Mouse (Mus musculus) stomach, postnatal 0 days (tissue): ENCODE data around the gene Chmp4b. TPM values are rescaled to one million over a fixed set of nuclear protein-coding genes. Genes with fewer than 3 reads are reported as not detected.

Experiments
- ATAC-seq: fragments of 200-750 bp; cut with Nextera tagmentation; 2 replicates; pipeline ENCODE4 v1.8.0; 2017; ENCODE audit not compliant: low FRiP score, low TSS enrichment
- DNase-seq: peaks from one replicate; pipeline ENCODE4 v3.0.0-alpha.2; 2016; ENCODE audit warnings: low spot score
- H3K27ac ChIP-seq: fragments of 300-500 bp; sonication (generic); replicated peaks from 2 replicates; pipeline ENCODE4 v1.5.1; 2014; ENCODE audit warnings: mild to moderate bottlenecking, control low read depth
- H3K27me3 ChIP-seq: fragments of 300-500 bp; sonication (generic); 2 replicates; pipeline ENCODE4 v1.6.1; 2014; ENCODE audit warnings: low read length; ENCODE audit not compliant: control insufficient read depth, insufficient read depth
- H3K36me3 ChIP-seq: fragments of 300-500 bp; sonication (generic); 2 replicates; pipeline ENCODE4 v1.6.1; 2014; ENCODE audit warnings: low read length, mixed read lengths; ENCODE audit not compliant: control insufficient read depth, insufficient read depth
- H3K4me1 ChIP-seq: fragments of 300-500 bp; sonication (generic); replicated peaks from 2 replicates; pipeline ENCODE4 v1.6.1; 2014; ENCODE audit warnings: antibody characterized with exemption; ENCODE audit not compliant: control insufficient read depth, insufficient read depth
- H3K4me2 ChIP-seq: fragments of 300-500 bp; sonication (generic); replicated peaks from 2 replicates; pipeline ENCODE4 v1.6.1; 2014; ENCODE audit warnings: low read depth, mild to moderate bottlenecking, control low read depth, moderate library complexity
- H3K4me3 ChIP-seq: fragments of 300-500 bp; sonication (generic); 2 replicates; pipeline ENCODE4 v1.5.1; 2014; ENCODE audit warnings: low read depth, low read length, control low read depth
- H3K9ac ChIP-seq: fragments of 300-500 bp; sonication (generic); 2 replicates; pipeline ENCODE4 v1.6.1; 2014; ENCODE audit warnings: mild to moderate bottlenecking, low read length, control low read depth, mixed read lengths
- H3K9me3 ChIP-seq: fragments of 300-500 bp; sonication (generic); 2 replicates; pipeline ENCODE4 v1.6.1; 2016; ENCODE audit warnings: low read length; ENCODE audit not compliant: control insufficient read depth
- CTCF ChIP-seq: IDR thresholded peaks from 2 replicates; pipeline ENCODE4 v1.5.1; 2016; ENCODE audit warnings: antibody characterized with exemption, low read depth, mild to moderate bottlenecking, moderate library complexity
- EP300 ChIP-seq: optimal IDR thresholded peaks from 2 replicates; pipeline ENCODE3; 2016; ENCODE audit warnings: antibody characterized with exemption
- WGBS: fragments of 180-500 bp; shearing (Covaris S2); extraction: QIAGEN DNeasy Blood & Tissue Kit; methylation state at CpG from one replicate; pipeline ENCODE4 v1.1.7; 2014; 5-methylcytosine and 5-hydroxymethylcytosine counted together
- polyA plus RNA-seq: library from polyadenylated mRNA; unstranded; fragments of >200 nt; fragmentation: Nextera tagmentation; extraction: Ambion mirVana; gene quantifications from 2 replicates; pipeline ENCODE4 v1.2.1, GENCODE M21; 2015

The Chmp4b gene
- polyA plus RNA-seq, 1 experiment from 2014 or later = 42.7 TPM

- no peaks in the 10 kb centered on the region for H3K27me3 ChIP-seq
- TF ChIP-seq EP300 (no peak), CTCF (no peak)
- H3K9me3 ChIP-seq = no peaks in the 10 kb centered on the region
- DNase-seq = no peak
- H3K4me2 ChIP-seq = no peak overlapping the region
- no peak overlapping the region for H3K9ac ChIP-seq
- no peaks in the 10 kb centered on the region for H3K4me1 ChIP-seq
- H3K27ac ChIP-seq = no peak overlapping the region
- H3K36me3 ChIP-seq = peaks cover 4% of the 10 kb centered on the region
- 97% methylated on average over 2 of the region's 2 CpGs for WGBS
- H3K4me3 ChIP-seq = no peak overlapping the region
- ATAC-seq = no peak
These were observed 15.7 kb upstream of the Chmp4b start for GRCm38 (mm10) chr2:154635826-154636225.

GRCm38 (mm10) chr2:154638521-154638920, 13.0 kb upstream of the Chmp4b start:
- ATAC-seq (no peak), DNase-seq (no peak)
- Histone ChIP-seq H3K4me2 (no peak overlapping the region), H3K4me1 (no peaks in the 10 kb centered on the region), H3K36me3 (peaks cover 4% of the 10 kb centered on the region), H3K27ac (no peak overlapping the region), H3K9ac (no peak overlapping the region), H3K4me3 (no peak overlapping the region), H3K27me3 (no peaks in the 10 kb centered on the region), H3K9me3 (no peaks in the 10 kb centered on the region)
- 94% methylated on average over 3 of the region's 3 CpGs for WGBS
- TF ChIP-seq CTCF (peak; percentile 29; the same call in 1 of the 2 replicates), EP300 (no peak)

- TF ChIP-seq EP300 (no peak), CTCF (no peak)
- no peaks in the 10 kb centered on the region for H3K27me3 ChIP-seq
- no peaks in the 10 kb centered on the region for H3K4me1 ChIP-seq
- ATAC-seq (no peak), DNase-seq (no peak)
- H3K9me3 ChIP-seq = no peaks in the 10 kb centered on the region
- 69% methylated on average over 4 of the region's 4 CpGs for WGBS
- no peak overlapping the region for H3K9ac ChIP-seq
- no peak overlapping the region for H3K27ac ChIP-seq
- H3K4me2 ChIP-seq = no peak overlapping the region
- H3K36me3 ChIP-seq = peaks cover 6% of the 10 kb centered on the region; the same call in 1 of the 2 replicates
- no peak overlapping the region for H3K4me3 ChIP-seq
These were observed 12.4 kb upstream of the Chmp4b start for GRCm38 (mm10) chr2:154639115-154639514.

- ATAC-seq (no peak), DNase-seq (no peak)
- Histone ChIP-seq H3K36me3 (peaks cover 6% of the 10 kb centered on the region; the same call in 1 of the 2 replicates), H3K4me1 (no peaks in the 10 kb centered on the region), H3K27me3 (no peaks in the 10 kb centered on the region), H3K4me2 (no peak overlapping the region), H3K27ac (no peak overlapping the region), H3K4me3 (no peak overlapping the region), H3K9ac (no peak overlapping the region), H3K9me3 (no peaks in the 10 kb centered on the region)
- 57% methylated on average over 8 of the region's 8 CpGs for WGBS
- TF ChIP-seq CTCF (no peak), EP300 (no peak)
These were observed 10.3 kb upstream of the Chmp4b start for GRCm38 (mm10) chr2:154641176-154641575.

- TF ChIP-seq EP300 (no peak), CTCF (no peak)
- Histone ChIP-seq H3K27me3 (no peaks in the 10 kb centered on the region), H3K27ac (no peak overlapping the region; the same call in 1 of the 2 replicates), H3K9me3 (no peaks in the 10 kb centered on the region), H3K4me1 (no peaks in the 10 kb centered on the region), H3K9ac (no peak overlapping the region), H3K36me3 (peaks cover 6% of the 10 kb centered on the region; the same call in 1 of the 2 replicates), H3K4me2 (no peak overlapping the region), H3K4me3 (no peak overlapping the region)
- DNase-seq (no peak), ATAC-seq (peak; percentile 21; the same call in 1 of the 2 replicates)
- WGBS = 73% methylated on average over 9 of the region's 9 CpGs
These were observed 9.5 kb upstream of the Chmp4b start for GRCm38 (mm10) chr2:154642005-154642459.

GRCm38 (mm10) chr2:154642712-154643385, 8.7 kb upstream of the Chmp4b start:
- TF ChIP-seq CTCF = peak; percentile 35
- no peak for TF ChIP-seq EP300
- Histone ChIP-seq H3K9ac (no peak overlapping the region), H3K27ac (no peak overlapping the region), H3K4me2 (no peak overlapping the region), H3K9me3 (no peaks in the 10 kb centered on the region), H3K4me1 (no peaks in the 10 kb centered on the region), H3K4me3 (no peak overlapping the region), H3K27me3 (no peaks in the 10 kb centered on the region), H3K36me3 (peaks cover 6% of the 10 kb centered on the region; the same call in 1 of the 2 replicates)
- no peak for ATAC-seq
- no peak for DNase-seq
- WGBS = 67% methylated on average over 6 of the region's 6 CpGs
